Mouse (Mus musculus): ENCODE measurements around the gene Gm21976.

Gene Gm21976

DNA sequence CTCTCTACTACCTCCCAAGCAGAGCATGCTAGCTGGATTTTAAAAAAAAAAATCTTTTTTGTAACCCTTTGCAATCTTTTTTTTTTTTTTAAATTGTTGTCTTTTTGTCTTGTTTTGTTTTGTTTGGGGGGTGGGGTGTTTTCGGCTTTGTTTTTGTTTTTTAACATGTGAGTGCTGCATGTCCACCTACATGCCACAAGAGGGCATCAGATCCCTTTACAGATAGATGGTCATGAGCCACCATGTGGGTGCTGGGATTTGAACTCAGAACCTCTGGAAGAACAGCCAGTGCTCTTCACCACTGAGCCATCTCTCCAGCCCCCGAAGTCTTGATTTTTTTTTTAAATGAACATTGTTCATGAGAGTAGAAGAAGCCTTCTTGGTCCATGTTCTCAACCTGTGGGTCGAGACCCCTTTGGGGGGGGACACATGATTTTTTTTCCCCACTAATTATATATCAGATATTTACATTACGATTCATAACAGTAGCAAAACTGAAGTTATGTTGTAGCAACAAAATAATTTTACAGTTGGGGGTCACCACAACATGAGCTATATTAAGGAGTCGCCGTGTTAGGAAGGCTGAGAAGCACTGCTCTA lies 18.3 kb downstream of the Gm21976 start:
- in situ Hi-C loops (cut with MboI, MseI), result no loop called here

DNA sequence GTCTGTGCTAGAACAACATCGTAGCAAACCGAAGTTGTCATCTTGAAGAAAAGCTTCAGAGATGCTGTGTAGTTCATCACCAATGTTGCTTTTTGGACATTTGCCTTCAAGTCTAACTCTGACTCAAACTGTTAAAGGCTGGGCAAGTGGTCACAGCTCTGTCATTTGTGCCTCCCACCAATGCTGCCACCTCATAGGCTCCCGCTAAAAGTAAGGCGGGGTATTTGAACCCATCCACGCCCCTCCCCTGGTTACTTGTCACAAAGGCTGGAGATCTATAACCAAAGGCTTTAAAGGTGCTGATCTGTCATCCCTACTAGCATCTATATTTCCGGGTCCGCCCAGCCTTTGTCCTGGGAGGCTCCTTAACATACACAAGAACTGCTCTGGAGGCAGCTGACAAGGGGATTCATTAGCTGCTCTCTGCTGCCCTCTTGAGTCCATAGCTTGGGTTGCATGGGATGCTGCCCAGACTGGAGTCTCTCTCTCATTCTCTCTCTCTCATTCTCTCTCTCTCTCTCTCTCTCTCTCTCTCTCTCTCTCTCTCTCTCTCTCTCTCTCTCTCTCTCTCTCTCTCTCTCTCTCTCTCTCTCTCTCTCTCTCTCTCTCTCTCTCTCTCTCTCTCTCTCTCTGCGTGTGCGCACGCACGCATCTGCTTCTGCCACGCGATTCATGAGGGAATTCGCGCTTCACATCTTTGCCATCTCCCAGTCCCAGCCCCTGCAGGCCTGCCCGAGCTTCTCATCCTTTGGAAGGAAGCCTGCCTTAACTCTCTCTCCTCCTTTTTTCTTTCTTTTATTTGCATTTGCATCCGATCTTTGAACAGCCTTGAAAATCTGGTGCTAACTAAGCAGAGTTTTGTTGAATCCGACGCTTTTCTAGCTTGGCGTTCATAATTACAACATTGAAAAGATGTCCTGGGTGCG lies 19.4 kb downstream of the Gm21976 start:
- in situ Hi-C loops (cut with MboI, MseI), result no loop called here

DNA sequence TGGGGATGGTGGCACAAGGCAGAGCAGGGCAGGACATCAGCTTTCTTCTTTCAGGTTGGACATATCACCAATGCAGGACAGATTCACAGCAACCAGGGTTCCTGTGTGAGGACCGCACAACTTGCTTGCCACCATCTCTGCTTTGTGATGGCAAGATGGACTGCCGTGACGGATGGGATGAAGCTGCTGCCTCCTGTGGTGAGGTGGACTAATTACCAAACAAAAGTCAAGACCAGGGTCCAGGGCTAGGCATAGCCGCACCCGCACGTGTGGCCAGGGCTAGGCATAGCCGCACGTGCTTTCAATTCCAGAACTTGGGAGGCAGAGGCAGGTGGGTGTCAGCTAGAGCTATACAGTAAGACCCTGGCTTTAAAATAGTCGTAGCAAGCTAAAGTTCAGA lies 25.6 kb downstream of the Gm21976 start:
- in situ Hi-C loops (cut with MboI, MseI), result no loop called here

DNA sequence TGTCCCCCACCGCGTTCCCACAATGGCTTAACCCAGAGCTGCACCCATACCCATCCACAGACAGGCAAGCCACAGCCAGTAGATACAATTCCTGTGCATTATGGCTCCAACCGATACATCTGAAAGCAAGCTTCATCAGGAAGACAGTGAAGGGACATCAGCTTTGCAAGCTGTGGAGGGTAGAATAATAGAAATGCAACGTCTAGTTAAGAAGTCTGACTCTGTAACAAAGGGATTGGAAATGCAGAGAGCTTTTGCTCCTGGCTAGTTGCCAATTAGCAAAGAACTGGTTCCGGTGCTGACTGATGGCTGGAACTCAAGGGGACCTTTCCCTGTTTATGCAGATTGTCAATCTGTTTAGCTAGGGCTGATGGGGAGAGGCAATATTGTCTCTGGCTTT lies 26.7 kb downstream of the Gm21976 start:
- in situ Hi-C loops (cut with MboI, MseI), result no loop called here

DNA sequence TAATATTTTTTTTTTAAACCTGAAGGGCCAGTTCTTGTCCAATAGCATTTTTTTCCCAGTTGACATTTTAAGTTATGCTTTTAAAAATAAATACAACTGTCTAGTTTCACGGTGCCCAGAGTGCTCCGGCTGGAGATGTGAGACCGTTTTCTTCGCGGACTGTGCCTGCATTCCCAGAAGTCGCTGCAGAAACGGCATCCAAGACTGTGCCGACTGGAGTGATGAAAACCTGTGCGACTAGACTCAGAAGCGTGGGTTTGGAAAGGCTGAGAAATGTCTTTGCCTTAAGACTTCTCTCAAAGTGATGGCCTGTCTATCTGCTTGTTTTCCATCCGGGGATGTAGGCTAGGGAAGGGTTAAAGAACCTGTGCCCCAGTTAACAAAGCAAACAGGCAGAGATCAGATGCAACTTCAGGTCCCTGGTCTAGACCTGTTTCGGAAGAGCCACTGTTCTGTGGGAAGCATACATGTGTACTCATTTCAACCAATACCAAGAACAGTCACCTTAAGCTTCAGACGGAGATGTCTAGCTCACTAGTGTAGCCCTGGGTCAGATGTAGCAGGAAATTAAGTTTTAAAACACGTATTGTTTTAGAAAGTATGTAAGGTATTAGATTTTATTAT lies 27.3 kb downstream of the Gm21976 start:
- in situ Hi-C loops (cut with MboI, MseI), result no loop called here

DNA sequence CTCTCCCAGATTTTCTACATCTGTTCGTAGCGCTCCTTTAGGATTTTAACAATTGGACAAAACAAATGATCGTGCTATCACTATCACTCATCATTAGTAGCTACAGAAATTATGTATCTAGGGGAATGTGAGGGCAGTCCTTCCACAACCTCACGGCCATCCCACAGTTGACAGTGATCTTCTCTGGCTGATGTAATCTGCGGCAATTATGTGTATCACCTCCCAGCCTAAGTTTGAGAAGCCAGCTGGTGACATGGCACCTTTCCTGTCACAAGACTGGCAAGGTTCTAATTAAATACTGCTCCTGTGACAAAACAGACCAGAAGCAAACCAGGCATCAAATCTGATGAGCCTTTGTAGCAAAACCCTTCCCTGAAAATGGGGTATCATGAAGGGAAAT lies 28.3 kb downstream of the Gm21976 start:
- in situ Hi-C loops (cut with MboI, MseI), result no loop called here

DNA sequence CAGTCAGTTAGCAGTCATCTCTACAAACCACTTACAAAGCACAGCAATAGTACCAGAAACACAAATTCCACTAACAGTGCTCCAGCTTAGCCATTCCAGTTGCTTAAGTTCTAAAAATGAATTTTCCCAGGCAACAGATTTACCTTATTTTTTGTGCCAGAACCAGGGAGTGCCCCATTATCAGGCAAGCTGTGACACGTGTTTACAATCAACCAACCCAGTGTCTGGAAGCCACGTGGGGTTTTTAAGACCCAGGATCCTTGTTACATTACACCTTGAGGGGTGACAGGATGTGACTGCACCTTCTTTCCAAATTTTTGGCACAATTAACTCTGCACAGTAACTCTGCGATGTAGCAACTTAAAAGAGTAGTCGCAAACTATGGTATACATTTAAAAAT lies 29.0 kb downstream of the Gm21976 start:
- in situ Hi-C loops (cut with MboI, MseI), result no loop called here

DNA sequence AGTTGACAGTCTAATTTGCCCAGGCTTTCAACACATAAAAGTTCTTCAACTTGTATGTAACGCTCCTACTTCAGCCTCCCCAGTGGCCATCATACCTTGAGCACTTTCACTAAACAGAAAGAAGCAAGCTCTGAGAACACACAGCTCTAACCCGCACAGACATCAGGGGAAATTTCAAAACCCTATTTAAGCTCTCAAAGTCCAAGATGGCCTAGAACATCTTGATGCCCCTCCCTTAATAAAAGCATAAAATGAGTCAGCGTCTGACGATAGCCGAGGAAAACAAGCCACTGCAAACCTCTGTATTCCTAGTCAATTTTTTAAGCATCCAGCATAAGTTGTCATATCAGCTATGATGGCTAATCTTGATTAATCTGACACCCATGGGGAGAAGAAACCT lies 31.9 kb downstream of the Gm21976 start:
- in situ Hi-C loops (cut with MboI, MseI), result loop anchor here (10.0 kb wide), 1 partner anchor 877 kb away; no protein-coding TSS in a partner anchor

DNA sequence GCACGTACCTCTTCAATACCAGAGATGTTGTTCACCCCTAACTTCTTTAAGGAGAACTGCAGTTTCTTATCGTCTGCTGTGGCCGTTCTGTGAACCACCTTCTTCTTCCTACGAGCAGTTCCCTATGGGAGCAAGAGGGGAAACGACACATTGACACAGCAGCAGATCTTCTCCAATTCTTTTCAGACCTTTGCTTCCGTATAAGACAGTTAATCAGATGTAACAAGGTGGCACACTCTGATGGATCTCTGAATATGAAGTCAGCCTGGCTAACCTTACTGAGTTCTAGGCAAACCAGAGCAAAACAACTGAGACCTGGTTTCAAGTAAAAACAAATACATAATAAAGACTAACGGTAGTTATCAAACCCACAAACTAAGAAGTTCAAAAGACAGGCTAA lies 33.9 kb downstream of the Gm21976 start:
- in situ Hi-C loops (cut with MboI, MseI), result loop anchor here (10.0 kb wide), 1 partner anchor 879 kb away; no protein-coding TSS in a partner anchor

DNA sequence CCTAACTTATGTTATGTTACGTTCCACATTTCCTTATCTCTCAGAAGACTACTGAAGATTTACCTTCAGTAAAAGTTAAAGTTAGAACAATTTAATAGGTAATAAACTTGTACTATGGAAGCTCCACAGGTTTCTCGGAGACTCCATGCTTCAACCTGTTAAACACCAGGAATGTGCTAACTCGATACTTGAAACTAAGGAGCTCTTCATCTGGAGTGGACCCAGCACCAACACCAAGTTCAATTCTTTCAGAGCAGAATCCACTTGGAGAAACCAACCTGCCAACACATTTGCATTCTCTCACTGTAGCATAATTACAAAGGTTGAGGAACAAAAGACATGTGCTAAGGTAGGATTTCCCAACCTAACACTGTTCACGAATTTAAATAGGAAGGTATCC lies 35.4 kb downstream of the Gm21976 start:
- in situ Hi-C loops (cut with MboI, MseI), result loop anchor here (10.0 kb wide), 1 partner anchor 880 kb away; no protein-coding TSS in a partner anchor

DNA sequence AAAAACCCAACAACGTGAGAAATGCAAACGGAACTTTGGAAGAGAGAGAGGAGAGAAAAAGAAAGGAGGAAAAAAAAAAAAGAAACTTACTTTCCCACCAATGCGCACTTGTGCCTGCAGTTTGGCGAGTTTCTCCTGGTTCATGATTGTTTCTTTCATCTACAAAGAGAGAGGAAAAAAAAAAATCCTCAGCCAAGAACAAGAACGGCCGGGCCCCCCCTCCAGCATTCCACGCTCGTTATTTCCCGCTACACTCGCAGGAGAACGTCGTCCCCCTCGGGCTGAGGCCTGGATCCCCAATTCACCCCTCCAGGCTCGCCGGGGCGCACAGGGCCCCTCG lies 36.4 kb downstream of the Gm21976 start:
- in situ Hi-C loops (cut with MboI, MseI), result loop anchor here (10.0 kb wide), 1 partner anchor 881 kb away; no protein-coding TSS in a partner anchor

DNA sequence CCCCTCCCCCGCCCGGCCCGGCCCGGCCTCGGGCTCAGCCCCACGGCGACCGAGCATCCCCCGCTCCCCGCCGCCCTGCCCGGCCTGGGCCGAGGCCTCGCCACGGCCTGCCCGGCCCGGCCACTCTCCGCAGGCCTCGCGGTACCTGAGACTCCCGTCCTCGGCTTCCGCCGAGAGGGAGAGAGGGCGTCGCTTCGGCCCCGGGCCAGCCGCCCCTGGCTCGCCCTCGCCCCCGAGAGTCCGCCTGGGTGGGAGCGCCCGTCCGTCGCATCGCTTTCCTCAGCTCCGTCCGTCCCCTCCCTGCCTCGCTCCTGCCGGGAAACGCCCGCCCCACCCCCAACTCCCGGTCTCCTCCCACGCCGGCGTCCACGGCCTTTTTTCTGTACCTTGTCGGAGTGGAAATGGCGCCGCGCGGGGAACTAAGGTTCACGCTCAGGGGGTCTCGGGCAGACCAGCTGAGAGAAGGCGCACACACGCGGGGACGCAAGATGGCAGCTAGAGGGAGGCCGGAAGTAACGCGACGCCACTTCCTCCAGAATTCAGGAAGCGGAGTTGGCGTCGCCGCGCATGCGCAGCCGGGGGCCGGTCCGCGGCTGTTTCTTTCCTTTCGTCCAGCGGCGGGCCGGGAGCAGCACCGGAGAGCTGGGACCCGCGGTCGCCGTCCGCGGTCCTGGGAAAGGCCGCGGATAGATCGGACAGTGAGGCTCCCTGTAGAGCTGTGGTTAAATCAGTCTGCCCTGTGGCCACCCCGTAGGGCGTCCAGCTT lies 37.0 kb downstream of the Gm21976 start, which contains the start of gene Btf3:
Gene Btf3 (minus strand): TSS at position 527 of the 766 bp plus-strand sequence.
- in situ Hi-C loops (cut with MboI, MseI), result loop anchor here (10.0 kb wide), 1 partner anchor 882 kb away; no protein-coding TSS in a partner anchor

DNA sequence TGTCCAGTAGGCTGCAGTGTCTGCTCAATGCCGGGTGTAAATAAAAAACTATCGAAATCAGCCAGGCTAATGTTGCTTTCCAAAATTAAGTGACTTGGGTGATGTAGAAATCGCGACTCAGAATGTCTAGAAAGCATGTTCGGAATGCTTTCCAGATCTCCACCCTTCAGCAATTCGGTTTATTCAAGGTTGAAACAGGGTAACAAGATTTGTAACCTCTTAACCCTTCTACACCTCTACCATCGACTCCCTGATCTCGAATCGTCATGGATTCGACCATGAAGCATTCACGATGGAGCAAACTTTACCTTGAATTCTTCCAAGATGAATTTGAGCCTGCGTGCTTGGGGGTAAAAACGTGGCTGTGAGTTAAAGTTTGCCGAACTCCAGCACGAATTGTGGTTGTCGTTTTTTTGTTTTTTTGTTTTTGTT lies 37.6 kb downstream of the Gm21976 start:
- in situ Hi-C loops (cut with MboI, MseI), result loop anchor here (10.0 kb wide), 1 partner anchor 882 kb away; no protein-coding TSS in a partner anchor

DNA sequence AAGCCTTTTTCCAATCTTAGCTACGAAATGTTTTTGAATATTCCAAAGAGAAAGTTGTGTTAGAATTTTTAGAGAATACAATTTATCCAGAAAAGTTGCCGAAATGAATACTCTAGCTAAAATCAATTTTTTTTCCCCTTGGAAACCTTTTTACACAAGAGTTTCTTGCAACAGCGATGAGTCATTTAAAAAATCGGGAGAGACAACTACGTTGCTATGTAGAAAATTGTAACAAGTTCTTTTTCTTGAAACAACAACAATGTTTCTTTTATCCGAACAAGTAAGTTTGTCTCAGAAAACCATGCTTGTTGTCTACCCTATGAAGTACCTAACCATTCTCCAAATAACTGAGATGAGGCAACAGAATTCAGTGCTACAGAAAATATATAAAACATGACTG lies 38.2 kb downstream of the Gm21976 start:
- in situ Hi-C loops (cut with MboI, MseI), result loop anchor here (10.0 kb wide), 1 partner anchor 883 kb away; no protein-coding TSS in a partner anchor

DNA sequence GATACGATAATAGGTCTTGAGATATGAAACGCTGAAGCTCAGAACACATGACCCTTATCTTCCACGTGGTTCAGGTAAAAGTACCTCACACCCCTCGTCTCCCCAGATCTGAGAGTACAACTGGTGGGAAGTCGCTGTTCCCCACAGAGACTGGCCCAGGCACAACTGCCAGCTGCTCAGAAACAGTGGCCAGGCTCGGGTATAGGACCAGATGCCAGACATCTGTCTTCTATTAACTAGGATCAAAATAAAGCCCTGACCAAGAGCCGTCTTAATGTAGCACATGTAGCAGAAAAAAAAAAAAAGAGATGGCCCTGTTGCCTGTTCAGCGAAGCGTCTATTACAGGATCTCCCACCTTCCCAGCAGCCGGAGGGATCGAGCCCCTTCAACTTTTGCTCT lies 45.3 kb downstream of the Gm21976 start:
- in situ Hi-C loops (cut with MboI, MseI), result no loop called here

DNA sequence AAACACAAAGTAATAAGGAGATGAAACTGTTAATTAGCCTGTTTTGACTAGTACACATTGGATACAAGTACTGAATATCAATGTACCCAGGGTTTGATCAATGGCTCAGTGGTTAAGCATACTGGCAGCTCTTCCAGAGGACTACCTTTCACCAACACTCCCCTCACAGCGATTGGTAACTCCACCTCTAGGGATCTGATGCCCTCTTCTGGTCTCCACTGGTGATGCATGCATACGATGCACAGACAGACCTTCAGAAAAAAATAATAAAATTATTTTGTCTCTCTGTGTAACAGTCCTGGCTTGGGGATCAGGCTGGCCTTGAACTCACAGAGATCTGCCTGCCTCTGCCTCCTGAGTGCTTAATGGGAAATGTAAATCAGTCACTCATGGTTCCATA lies 52.4 kb downstream of the Gm21976 start:
- in situ Hi-C loops (cut with MboI, MseI), result no loop called here

DNA sequence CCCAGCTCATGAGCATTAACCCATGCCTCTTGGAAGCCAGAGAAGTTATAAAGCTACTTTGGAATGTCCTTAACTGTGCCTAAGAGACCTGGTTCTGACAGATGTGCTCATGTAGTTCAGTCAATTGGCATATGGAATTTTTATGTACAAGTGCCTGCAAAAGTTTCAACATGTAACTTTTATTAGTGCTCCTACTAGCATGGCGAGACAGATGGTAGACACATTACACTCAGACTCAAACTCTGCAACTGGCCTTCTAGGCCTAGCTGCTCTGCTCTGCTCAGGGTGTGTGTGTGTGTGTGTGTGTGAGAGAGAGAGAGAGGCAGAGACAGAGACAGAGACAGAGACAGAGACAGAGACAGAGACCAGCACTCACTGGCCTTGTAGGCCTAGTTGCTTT lies 56.5 kb downstream of the Gm21976 start:
- in situ Hi-C loops (cut with MboI, MseI), result no loop called here

DNA sequence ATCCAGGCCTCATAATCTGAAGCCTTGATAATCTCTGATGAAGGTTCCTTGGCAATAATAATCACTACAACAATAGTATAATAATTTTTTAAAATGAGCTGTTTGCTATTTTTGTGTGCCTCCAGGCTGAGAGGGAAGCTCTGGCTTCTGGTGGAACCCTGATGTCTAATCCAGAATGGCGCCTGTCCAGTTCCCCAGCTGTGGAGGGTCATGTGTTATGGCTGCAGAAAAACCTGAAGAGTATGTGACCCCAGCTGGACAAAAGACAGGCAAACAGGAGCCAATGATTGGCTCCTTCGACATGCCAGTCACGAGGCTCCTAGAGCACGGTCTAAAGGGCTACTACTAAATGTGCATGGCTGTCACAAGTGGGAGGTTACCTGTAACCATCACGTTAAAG lies 60.8 kb downstream of the Gm21976 start:
- in situ Hi-C loops (cut with MboI, MseI), result no loop called here

DNA sequence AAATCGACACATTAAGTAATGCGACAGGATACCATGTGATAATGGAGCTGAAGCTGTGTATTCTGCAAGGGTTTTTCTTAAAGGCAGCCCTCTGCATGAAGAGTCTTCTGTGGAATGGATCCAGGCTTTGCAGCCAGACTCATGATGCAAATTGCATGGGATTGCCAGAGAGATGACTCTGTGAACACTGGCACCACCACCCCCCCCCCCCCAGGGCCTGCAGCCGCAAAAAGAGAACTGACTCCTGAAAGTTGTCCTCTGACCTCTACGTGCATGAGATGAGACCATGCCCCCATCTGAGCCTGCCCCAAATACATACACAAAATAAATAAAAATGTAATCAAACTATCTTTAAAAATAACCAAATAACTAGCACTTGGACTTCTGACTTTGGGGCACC lies 69.8 kb downstream of the Gm21976 start:
- in situ Hi-C loops (cut with MboI, MseI), result no loop called here

DNA sequence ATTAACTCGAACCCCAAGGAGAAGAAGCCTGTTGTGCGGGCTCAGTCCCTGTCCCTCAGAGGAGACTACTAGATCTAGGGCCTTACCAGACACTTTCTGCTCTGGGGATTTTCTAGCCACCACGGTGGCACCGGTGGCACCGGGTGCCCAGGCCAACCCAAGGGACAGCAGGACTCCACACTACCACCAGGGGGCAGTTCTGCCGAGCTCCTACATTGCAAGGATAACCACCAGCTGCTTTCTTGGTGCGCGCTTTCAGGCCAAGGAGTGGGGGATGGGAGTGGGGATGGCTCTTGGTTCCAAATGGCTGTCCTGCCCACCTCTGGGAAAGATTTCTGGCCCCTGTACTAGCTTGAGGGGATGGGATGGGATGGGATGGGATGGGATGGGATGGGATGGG lies 71.8 kb downstream of the Gm21976 start:
- in situ Hi-C loops (cut with MboI, MseI), result no loop called here

DNA sequence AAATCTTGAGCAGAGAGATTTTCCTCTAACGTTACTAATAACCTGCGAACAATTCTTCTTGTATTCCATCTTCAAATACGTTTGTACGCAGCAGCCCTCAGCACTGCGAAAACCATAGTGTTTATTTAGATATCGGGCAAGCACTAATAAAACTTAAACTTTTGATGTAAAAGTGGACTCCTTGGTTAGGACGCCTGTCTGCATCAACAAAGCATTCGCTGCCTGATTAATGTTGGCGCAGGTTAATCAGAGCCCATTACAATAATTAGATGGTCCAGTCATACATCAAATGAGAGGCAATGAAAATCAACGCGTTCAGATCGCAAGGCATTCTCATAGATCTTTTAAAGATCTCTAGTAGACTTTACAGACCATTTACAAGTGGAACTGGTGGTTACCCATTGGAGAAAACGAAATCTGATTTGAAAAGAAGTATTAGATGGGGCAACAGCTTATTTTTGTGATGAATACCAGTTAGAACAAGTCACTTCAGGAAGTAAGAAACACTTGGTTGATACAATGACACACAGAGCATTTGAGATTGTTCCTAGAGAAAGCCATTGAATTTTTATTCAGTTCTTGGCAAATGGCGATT lies 72.8 kb downstream of the Gm21976 start:
- in situ Hi-C loops (cut with MboI, MseI), result no loop called here
